Mouse (Mus musculus) intestine, embryonic 14.5 days (tissue): ENCODE measurements at regions not wholly inside any gene's neighbourhood (a gene's known extent, or its start where the extent isn't known, plus 50 kb on each side); places are given as distances from the start of the nearest gene placed in this dataset.

ENCODE experiments used
- ATAC-seq: fragments of 200-750 bp; cut with Nextera tagmentation; replicated peaks from 2 replicates; pipeline ENCODE4 v1.8.0; 2017; ENCODE audit warnings: low read depth, moderate number of reproducible peaks, moderate TSS enrichment, moderate library complexity; ENCODE audit not compliant: low FRiP score, low TSS enrichment
- DNase-seq: peaks from one replicate; pipeline ENCODE4 v3.0.0-alpha.2; 2018; ENCODE audit warnings: low spot score
- H3K27ac ChIP-seq: fragments of 300-500 bp; sonication (generic); 2 replicates; pipeline ENCODE4 v1.5.1; 2014; ENCODE audit warnings: low read depth, mild to moderate bottlenecking, control low read depth
- H3K27me3 ChIP-seq: fragments of 300-500 bp; sonication (generic); replicated peaks from 2 replicates; pipeline ENCODE4 v1.6.1; 2014; ENCODE audit warnings: low read length, control low read depth; ENCODE audit not compliant: control insufficient read depth, insufficient read depth
- H3K36me3 ChIP-seq: fragments of 300-500 bp; sonication (generic); 2 replicates; pipeline ENCODE4 v1.6.1; 2014; ENCODE audit warnings: low read length, control low read depth; ENCODE audit not compliant: control insufficient read depth, insufficient read depth
- H3K4me1 ChIP-seq: fragments of 300-500 bp; sonication (generic); replicated peaks from 2 replicates; pipeline ENCODE4 v1.6.1; 2014; ENCODE audit warnings: low read length, control low read depth, mixed read lengths; ENCODE audit not compliant: control insufficient read depth, insufficient read depth
- H3K4me2 ChIP-seq: fragments of 300-500 bp; sonication (generic); 2 replicates; pipeline ENCODE4 v1.6.1; 2014; ENCODE audit warnings: low read length
- H3K4me3 ChIP-seq: fragments of 300-500 bp; sonication (generic); 2 replicates; pipeline ENCODE4 v1.5.1; 2014; ENCODE audit warnings: low read depth, low read length, control low read depth, mixed read lengths
- H3K9ac ChIP-seq: fragments of 300-500 bp; sonication (generic); 2 replicates; pipeline ENCODE4 v1.6.1; 2014; ENCODE audit warnings: mild to moderate bottlenecking, low read length
- H3K9me3 ChIP-seq: fragments of 300-500 bp; sonication (generic); 2 replicates; pipeline ENCODE4 v1.6.1; 2016; ENCODE audit warnings: low read length, control low read depth; ENCODE audit not compliant: control insufficient read depth
- WGBS: fragments of 180-500 bp; shearing (Covaris S2); extraction: QIAGEN DNeasy Blood & Tissue Kit; methylation state at CpG from one replicate; pipeline ENCODE4 v1.1.7; 2014; 5-methylcytosine and 5-hydroxymethylcytosine counted together

DNA sequence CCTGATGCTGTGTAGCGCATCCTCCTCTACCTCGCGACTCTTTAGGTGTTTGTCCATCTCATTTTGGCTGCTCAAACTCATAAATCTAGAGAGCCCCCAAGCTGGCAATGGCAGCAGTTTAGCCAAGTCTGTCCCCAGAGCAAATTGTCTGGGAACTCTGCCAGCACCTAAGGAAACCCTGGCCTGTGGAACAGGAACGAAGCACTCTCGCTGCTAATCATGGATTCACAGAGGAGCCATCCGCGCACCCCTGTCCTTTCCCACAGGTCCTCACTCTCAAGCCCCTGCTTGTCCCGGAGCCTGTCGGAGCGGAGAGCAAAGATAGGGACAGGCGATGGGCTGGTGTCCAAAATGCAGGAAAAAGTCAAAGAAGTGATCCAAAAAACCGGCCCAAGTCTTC lies 138.3 kb upstream of the Frmd6 start:
- H3K27ac ChIP-seq: no peak overlapping the region
- DNase-seq: no peak
- no peaks in the 10 kb centered on the region for H3K9me3 ChIP-seq
- WGBS: 64% methylated on average over 12 of the region's 12 CpGs
- no peak overlapping the region for H3K4me3 ChIP-seq
- H3K27me3 ChIP-seq: no peaks in the 10 kb centered on the region
- H3K36me3 ChIP-seq: no peaks in the 10 kb centered on the region
- ATAC-seq: no peak
- no peak overlapping the region for H3K9ac ChIP-seq
- no peak overlapping the region for H3K4me2 ChIP-seq
- peaks cover 19% of the 10 kb centered on the region; the same call in 1 of the 2 replicates for H3K4me1 ChIP-seq

DNA sequence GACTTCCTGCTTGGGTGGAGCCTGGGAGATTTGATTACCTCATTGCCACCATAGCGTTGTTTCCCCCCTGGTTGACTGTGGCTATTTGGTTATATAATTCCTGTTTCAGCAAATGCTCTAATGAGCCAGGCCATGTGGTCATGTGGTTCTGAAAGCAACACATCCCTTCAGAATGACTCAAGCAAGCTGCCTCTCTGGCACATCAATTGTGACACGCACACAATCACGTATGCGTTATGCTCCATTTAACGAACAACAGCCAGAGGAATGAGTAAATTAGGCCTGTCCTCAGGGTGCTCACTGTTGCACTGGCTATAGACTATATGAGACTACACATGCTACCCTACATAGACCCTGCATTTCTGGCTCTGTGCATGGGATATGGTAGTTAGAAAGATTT lies 130.2 kb upstream of the Frmd6 start:
- Histone ChIP-seq H3K4me1 (no peaks in the 10 kb centered on the region), H3K27me3 (no peaks in the 10 kb centered on the region), H3K36me3 (no peaks in the 10 kb centered on the region), H3K27ac (no peak overlapping the region), H3K4me3 (no peak overlapping the region), H3K4me2 (no peak overlapping the region), H3K9me3 (no peaks in the 10 kb centered on the region), H3K9ac (no peak overlapping the region)
- DNase-seq (no peak), ATAC-seq (no peak)
- 86% methylated on average over 5 of the region's 5 CpGs for WGBS

DNA sequence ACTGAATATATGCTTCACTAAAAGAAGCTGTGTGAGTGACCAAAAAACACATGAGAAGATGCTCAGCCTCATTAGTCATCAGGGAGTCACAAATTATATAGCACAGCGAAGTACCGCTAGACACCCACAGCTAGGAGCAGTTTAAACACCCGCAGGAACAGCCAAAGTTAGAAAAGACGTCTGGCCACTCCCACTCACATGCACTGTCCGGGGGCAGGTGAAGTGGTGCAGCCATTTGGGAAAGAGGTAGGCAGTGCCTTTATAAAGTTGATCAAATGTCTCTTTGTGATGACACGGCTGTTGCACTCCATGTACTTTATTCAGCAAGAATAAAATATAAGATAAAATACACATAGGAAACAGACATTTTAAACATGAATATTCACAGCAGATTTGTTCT lies 129.1 kb upstream of the Frmd6 start:
- ATAC-seq (no peak), DNase-seq (no peak)
- H3K4me3 ChIP-seq: no peak overlapping the region
- H3K4me2 ChIP-seq: no peak overlapping the region
- H3K27me3 ChIP-seq: no peaks in the 10 kb centered on the region
- no peak overlapping the region for H3K27ac ChIP-seq
- 66% methylated on average over 6 of the region's 6 CpGs for WGBS
- no peaks in the 10 kb centered on the region for H3K4me1 ChIP-seq
- H3K9me3 ChIP-seq: no peaks in the 10 kb centered on the region
- no peaks in the 10 kb centered on the region for H3K36me3 ChIP-seq
- no peak overlapping the region for H3K9ac ChIP-seq

DNA sequence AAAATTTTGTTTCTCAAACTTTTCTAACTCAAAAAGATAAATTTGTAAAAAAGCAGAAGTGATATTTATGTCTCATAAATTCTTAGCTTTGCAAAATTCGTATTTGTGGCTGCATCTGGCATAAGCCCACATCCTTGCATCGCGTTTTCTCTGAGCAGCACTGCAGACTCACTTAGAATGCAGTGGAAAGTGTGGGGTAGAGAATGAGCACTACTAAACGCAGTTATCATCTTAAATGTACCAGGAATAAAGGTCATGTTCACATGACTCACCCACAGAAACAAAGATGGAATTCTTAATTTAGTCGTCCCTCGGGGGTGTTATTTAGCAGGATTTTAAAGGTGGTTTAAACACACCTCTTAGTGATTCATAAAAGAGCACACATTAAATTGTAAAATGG lies 126.8 kb upstream of the Frmd6 start:
- Histone ChIP-seq H3K4me3 (no peak overlapping the region), H3K27me3 (no peaks in the 10 kb centered on the region), H3K4me1 (no peaks in the 10 kb centered on the region; the same call in 1 of the 2 replicates), H3K36me3 (no peaks in the 10 kb centered on the region), H3K9me3 (no peaks in the 10 kb centered on the region), H3K4me2 (no peak overlapping the region), H3K27ac (no peak overlapping the region), H3K9ac (no peak overlapping the region)
- no peak for DNase-seq
- ATAC-seq: no peak
- WGBS: 75% methylated on average over 6 of the region's 6 CpGs

DNA sequence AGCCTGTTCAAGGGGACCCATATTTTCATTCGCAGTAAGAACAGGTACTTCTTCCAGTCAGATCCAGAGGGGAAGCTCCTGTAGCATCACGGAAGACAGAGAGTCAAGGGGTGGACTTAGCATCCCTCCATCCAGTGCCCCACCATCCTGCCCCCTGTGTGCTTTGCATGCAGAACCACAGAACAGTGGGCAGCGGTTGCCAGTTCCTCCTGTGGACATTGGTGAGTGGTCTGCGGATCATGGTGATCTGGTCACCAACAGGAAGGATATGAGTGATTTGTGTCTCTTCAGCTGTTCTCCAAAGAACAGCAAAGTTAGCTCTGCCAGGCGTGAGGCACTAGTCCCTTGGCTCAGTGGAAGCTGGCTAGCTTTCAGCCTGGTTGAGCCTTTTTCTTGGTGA lies 122.8 kb upstream of the Frmd6 start:
- Histone ChIP-seq H3K36me3 (no peaks in the 10 kb centered on the region), H3K4me3 (no peak overlapping the region), H3K27me3 (no peaks in the 10 kb centered on the region), H3K4me1 (no peaks in the 10 kb centered on the region; the same call in 1 of the 2 replicates), H3K4me2 (no peak overlapping the region), H3K9me3 (no peaks in the 10 kb centered on the region), H3K9ac (no peak overlapping the region), H3K27ac (no peak overlapping the region)
- 81% methylated on average over 5 of the region's 5 CpGs for WGBS
- no peak for ATAC-seq
- no peak for DNase-seq

DNA sequence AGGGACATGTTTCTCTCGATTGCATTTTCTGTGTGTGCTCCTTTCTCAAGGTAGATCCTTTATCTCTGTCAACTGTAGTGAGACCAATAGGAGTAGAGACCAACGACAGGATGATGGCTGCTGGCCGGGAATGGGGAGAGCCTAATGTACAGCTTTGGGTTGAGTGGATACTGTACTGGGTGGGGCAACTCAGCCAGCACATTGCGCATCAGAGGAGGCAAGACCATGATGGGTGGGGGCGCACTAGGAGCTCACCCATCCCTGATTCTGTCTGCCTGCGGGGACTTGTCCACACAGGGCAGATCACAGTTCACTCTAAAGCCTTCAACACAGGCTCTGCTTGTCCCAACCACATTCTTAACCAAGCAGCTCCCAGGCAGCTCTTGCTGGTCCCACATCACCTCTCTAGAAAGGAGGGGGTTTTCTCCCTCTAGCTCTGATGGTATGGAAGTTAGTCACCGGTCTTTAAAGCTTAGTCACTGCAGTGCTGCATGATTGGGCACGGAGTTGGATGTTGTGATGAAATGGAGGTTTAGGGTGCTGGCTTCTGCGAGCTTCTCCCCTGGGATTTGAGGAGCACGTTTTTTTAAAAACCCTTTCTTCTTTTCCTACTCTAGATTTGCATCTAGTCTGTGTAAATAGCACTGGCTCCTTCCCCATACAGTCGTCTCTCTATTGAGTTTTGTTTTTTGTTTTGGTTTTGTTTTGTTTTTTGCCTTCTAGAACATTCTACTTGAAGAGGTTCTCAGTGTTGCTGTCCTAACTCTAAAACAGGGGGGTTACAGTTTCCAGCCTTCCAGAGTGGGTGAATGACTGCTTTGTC lies 118.3 kb upstream of the Frmd6 start:
- Histone ChIP-seq H3K27me3 (no peaks in the 10 kb centered on the region), H3K9me3 (no peaks in the 10 kb centered on the region), H3K27ac (no peak overlapping the region), H3K9ac (no peak overlapping the region), H3K36me3 (no peaks in the 10 kb centered on the region), H3K4me3 (no peak overlapping the region), H3K4me2 (no peak overlapping the region), H3K4me1 (no peaks in the 10 kb centered on the region; the same call in 1 of the 2 replicates)
- WGBS: 82% methylated on average over 11 of the region's 11 CpGs
- DNase-seq: no peak
- no peak for ATAC-seq

DNA sequence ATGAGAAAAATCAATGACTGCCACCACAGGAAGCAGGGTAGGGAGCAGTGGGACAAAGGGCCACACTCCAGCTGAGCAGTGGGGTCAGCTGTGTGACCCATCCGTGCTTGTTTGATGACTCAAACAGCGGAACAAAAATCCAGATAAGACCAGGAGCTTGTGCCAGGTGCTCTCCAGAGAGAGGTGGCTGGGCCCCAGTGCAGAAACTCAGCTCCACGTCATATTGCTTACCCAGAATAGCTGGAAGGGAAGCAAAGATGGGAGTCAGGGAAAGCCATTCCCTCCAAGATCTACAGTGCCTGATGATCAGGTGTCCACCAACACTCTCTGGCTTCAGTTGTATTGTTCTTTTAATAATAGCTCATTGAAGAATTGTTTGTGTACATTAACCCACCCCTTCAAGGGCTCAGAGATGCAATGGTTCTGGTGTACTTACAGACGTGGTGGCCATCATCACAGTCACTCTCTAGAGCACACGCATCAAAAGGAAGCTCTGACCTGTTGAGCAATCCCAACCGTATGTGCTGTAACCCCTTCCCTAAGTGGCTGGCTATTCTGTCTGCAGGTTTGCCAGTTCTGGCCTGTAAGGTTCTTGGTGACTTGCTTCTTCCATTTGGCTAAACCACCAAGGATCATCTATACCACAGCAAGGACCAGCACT lies 117.6 kb upstream of the Frmd6 start:
- Histone ChIP-seq H3K36me3 (no peaks in the 10 kb centered on the region), H3K4me3 (no peak overlapping the region), H3K27ac (no peak overlapping the region), H3K9ac (no peak overlapping the region), H3K4me1 (0 out of 2 replicates have a peak, but pooled peaks cover 3% of the 10 kb centered on the region), H3K9me3 (no peaks in the 10 kb centered on the region), H3K4me2 (no peak overlapping the region), H3K27me3 (no peaks in the 10 kb centered on the region)
- 64% methylated on average over 6 of the region's 6 CpGs for WGBS
- DNase-seq (no peak), ATAC-seq (0 out of 2 replicates have a peak, but pooled peaks have one; percentile 58)

DNA sequence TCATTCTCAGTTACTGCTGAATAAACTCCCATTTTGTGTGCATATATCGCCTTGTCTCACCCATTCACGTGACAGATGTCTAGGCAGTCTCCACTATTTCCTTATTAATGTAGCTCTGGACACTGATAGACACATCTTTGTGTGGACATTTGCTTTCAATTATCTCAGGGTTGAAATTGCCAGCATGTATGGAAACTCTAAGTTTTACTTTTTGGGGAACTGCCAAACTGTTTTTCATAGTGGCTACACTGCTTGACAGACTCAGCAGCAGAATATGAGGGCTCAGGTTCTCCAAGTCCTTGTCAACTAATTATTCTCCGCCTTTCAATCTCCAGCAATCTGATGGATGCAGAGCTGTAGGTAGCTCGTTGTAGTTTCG lies 117.0 kb upstream of the Frmd6 start:
- H3K27ac ChIP-seq: no peak overlapping the region
- 0 out of 2 replicates have a peak, but pooled peaks cover 8% of the 10 kb centered on the region for H3K4me1 ChIP-seq
- no peak for DNase-seq

More for the DNA sequence above, 117.0 kb upstream of the Frmd6 start:
- Histone ChIP-seq H3K27me3 (no peaks in the 10 kb centered on the region), H3K4me2 (no peak overlapping the region), H3K9me3 (no peaks in the 10 kb centered on the region), H3K4me3 (no peak overlapping the region), H3K9ac (no peak overlapping the region), H3K36me3 (no peaks in the 10 kb centered on the region)
- no peak for ATAC-seq
- WGBS: 89% methylated on average over 5 of the region's 5 CpGs
